Mouse (Mus musculus): ENCODE measurements at regions not wholly inside any gene's neighbourhood (a gene's known extent, or its start where the extent isn't known, plus 50 kb on each side); places are given as distances from the start of the nearest gene placed in this dataset.

DNA sequence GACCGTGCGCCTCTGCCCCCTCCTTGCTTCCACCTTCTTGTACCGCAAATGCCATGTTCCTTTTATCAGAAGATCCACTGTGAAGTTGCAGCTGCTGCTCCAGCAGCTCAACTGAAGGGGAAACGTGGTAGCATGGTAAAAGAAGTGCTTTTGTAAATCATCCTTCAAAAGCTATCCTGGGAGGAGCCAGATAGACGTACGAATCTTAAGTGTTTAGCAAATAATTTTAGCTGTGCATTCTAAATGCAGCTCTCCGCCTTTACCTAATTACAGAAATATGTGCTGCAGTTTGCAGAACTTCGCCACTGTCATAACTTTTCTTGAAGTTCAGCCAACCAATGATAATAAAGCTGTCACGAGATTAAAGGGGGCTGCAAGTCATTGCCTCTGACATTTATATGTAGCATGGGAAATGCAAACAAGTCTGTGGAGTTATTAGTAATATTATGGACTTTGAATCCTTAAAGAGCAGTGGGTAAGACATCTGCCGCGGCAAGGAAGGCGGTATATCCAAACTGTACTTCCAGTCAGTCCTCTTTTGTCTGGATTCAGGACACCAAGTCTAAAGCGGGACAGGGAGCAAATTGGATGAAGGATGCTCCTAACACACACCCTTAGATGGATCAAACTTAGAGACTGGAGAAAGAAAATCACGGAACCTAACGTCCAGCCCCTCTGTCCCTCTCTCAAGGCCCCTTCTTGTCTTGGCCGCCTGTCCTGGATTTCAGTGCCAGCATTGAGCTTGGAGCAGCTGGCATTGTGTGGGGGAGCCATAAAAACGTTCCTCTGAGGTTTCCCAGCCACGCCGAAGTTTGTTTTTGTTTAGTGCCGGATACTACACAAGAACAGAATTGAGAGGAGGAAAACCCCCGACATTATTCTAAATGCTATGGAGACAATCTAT, 320.7 kb downstream of the Epha7 start:
- no peak for DNase-seq (ENCODE audit: low spot score)

DNA sequence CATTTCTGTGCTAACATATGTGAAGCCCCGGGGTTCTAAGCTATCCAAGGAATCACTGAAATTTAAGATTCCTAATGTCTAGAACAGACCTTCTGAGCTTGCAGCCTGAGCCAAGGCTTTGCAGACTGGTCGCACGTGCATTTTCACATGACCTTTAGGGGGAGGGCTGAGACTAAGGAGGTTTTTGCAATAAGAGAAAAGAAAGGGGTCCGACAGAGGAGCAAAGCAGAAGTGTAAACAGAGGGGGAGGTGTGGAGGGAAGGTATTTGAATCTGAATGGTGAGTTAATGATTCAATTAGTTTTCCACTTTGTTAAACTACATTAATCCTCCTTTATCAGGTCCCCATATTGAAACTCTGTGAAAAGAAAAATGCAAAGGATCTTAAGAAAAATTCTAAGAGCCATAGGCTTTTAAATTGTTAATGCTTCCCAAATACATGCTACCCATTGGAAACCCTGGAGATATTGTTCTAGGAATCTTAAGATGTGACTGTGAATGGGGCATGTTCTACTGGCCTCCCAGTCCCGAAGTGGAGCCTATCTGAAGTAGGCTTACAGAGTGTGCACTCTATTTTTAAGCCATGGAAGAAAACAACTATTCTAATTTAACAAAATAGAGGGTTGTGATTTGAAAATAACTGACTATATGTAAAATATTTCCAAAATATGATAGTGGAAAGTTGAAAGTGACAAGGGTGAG, 322.9 kb downstream of the Epha7 start:
- DNase-seq (ENCODE audit: low spot score), result no peak

DNA sequence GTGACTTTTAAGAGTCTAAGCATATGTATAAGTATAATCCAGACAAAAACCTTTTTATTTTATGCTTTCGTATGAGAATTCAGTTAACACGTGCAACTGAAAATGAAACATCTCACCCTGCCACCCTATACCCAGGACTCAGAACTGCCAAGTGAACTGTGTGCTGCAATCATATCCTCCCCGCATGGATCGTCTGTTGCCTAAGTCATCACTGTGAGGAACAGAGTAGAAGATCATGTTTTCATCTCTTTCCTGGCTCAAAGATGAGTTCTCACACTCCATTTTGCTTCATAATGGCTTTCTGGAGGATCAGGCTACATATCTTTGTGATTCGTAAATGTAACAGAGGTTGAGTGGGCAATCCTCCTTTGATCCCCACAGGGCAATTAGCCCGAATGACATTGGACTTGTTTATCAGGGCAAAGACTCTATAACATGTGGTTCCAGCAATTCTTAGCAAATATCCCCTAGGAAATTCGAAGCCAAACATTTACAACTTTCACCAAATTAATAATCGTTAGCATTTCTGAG, 325.9 kb downstream of the Epha7 start:
- DNase-seq (ENCODE audit: low spot score), result no peak

DNA sequence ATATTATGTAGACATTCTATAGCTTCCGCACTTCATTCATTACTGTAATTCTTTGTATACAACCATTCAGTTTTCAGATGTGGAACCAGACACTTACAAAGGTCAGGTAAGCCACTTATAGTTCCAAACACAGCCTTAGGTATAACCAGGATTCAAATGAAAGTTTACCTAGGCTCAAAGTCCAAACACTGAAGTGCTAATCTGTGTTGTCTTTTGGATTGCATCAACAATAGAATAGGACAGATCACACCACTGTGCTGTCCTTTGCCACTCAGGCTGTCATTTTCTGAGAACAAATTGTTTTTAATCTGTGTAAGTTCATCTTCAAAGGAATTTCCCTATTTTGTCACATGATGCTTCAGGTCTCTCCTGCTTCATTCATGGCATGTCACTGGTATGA, 330.5 kb downstream of the Epha7 start:
- DNase-seq (ENCODE audit: low spot score), result no peak

DNA sequence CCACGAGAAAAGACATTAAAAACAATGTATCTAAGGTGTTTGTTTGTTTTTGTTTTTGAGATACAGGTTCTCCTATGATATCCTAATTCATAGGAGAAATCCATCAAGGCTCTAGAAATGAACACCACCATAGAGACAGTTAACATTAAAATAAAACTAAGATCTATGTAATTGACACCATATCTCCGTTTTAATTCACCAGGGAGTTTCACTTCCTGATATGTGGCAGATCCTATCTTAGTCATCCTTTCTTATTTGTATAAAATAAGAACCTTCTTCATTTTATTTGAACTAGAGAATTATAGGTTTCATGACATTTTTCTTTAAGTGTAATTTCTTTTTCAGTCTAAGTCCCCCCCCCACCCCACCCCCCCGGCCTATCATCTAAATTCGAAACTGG, 332.3 kb downstream of the Epha7 start:
- DNase-seq (ENCODE audit: low spot score), result no peak

DNA sequence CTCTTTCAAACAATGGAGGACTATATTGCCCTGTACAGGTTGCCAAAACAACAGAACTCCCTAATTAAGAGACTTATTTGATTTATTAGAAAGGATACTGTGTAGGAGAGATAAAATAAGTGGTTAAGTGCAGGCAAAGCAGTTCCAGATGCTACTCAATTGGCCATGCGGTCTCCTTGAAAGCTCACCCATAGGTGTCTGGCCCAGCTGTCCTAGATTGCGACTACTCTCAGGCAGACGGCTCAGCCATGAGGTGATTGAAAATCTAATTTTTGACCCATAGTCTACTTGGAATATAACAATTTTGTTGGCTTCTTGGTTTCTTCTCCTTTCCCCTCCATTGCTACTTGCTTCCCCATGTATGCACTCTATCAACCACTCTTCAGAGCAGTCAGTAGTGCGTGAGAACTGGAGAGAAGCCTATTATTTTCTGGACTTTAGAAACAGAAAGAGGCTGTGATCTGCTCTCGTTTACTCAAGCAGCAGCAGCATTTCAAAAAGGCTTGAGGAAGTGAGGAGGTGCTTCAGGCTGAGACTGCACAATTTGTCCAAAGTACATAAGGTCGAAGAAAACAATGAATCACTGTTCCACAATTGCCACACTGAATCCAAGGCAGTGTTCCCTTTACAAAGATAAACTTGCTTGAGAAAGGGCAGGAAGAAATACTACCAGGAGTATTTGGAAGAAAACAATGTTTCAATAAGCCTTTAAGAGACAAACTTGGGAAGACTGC, 339.4 kb downstream of the Epha7 start:
- peak; percentile 4 for DNase-seq (ENCODE audit: low spot score)

DNA sequence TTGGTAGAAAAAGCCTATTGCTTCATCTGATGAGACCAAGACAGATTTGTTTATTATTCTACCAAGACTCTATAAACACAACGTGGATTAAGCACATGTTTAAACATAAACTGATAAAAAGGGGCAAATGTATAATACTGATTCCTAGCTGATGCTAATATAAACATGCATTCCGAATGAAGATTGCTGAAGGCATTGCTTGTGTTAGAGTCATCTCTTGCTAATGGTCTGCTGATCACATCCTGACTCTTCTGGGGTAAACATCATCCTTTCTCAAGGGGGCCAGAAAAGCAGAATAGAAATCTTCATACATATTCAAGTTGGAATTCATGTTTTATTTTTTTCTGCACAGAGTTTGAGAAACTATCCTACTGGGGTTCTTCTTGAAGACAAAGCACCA, 369.6 kb downstream of the Epha7 start:
- DNase-seq (ENCODE audit: low spot score), result no peak

DNA sequence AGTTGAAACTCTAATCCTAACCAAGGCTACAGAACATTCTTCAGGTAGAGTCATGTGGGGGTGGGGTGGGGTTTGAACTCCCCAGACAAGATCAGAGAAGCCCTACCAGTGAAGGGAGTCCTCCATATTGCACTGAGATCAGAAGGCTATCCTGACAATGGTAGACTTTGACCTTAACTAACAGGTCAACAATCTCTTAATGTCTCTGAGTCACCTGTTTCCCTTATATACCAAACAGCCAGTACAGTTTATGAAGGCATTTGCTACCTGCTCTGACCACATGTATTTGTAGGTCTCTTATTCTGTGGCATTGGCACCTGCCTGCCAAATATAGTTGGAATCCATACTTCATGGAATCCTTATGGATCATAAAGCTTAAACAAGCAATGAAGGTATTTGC, 370.5 kb downstream of the Epha7 start:
- no peak for DNase-seq (ENCODE audit: low spot score)

DNA sequence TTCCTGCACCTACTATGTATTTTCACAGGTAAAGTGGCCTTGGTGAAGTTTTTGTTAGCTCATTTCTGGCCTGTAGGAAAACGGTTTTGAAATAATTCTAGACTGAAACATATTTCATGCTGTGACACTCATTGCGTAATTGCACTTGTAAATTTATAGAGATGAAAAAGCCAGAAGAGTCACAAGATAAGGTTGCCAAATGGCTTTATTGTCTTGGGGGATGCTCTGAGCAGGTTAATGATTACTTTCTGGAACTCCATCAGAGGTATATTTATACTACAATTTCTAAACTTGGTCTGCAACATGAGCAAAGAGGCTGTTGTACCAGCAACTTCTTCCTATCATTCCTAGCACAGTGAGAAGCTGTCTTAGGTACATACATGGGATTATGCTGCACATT, 370.9 kb downstream of the Epha7 start:
- no peak for DNase-seq (ENCODE audit: low spot score)

DNA sequence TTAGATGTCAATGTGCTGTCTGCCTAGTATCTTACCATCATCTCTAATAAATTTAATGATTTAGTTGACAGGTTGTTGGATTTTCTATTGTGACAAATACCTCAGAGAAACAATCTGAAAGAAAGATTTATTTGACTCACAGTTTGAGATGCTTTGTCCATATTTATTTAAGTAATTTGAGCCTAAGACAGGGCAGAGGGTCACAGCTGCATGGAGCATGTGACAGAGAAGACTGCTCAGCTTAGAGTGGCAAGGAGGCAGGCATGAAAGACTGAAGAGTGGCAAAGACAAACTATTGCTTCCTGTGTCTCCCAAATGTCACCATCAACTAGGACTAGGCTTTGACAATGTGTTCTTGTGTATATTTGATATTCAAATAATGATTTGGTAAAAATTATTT, 388.0 kb downstream of the Epha7 start:
- no peak for DNase-seq (ENCODE audit: low spot score)
